Mouse (Mus musculus) C2C12 (cell line): Measurements from ENCODE around the gene Kcnh1. TPM values are rescaled to one million over a fixed set of nuclear protein-coding genes. Genes with fewer than 3 reads are reported as not detected.

Experiments used
- H3K27me3 ChIP-seq: one replicate; pipeline ENCODE4 v1.6.1; 2011; ENCODE audit not compliant: control insufficient read depth, insufficient read depth, insufficient read length
- H3K36me3 ChIP-seq: one replicate; pipeline ENCODE4 v1.6.1; 2011; ENCODE audit not compliant: control insufficient read depth, insufficient read depth
- H3K4me3 ChIP-seq: one replicate; pipeline ENCODE4 v1.5.1; 2011; ENCODE audit warnings: mild to moderate bottlenecking, control low read depth; ENCODE audit not compliant: poor library complexity, insufficient read depth, severe bottlenecking
- H3K79me2 ChIP-seq: one replicate; pipeline ENCODE4 v1.6.1; 2011; ENCODE audit not compliant: control insufficient read depth, insufficient read depth
- H3K79me3 ChIP-seq: one replicate; pipeline ENCODE4 v1.6.1; 2011; ENCODE audit warnings: low read depth, control low read depth
- H3ac ChIP-seq: one replicate; pipeline ENCODE3; 2011; ENCODE audit warnings: low read depth; ENCODE audit not compliant: control insufficient read depth, insufficient read length
- CEBPB ChIP-seq: IDR thresholded peaks from one replicate; pipeline ENCODE4 v1.6.1; 2011; ENCODE audit warnings: low read depth, mild to moderate bottlenecking, control low read depth, moderate library complexity
- CTCF ChIP-seq: IDR thresholded peaks from one replicate; pipeline ENCODE4 v1.5.1; 2011; ENCODE audit not compliant: control insufficient read depth, insufficient read depth, insufficient read length
- FOSL1 ChIP-seq: IDR thresholded peaks from one replicate; pipeline ENCODE4 v1.8.0; 2011; ENCODE audit warnings: mild to moderate bottlenecking, low read length; ENCODE audit not compliant: poor library complexity, insufficient read depth, severe bottlenecking
- MAX ChIP-seq: IDR thresholded peaks from one replicate; pipeline ENCODE4 v1.6.1; 2011; ENCODE audit warnings: mild to moderate bottlenecking, control low read depth
- MYOD1 ChIP-seq: IDR thresholded peaks from one replicate; pipeline ENCODE4 v1.6.1; 2011; ENCODE audit warnings: low read depth; ENCODE audit not compliant: control insufficient read depth, insufficient read length
- MYOG ChIP-seq: IDR thresholded peaks from one replicate; pipeline ENCODE4 v1.6.1; 2011; ENCODE audit not compliant: control insufficient read depth, insufficient read length; ENCODE audit errors: extremely low read depth
- USF1 ChIP-seq: IDR thresholded peaks from one replicate; pipeline ENCODE4 v1.6.1; 2011; ENCODE audit warnings: low read depth, mild to moderate bottlenecking, control low read depth, moderate library complexity
- polyA plus RNA-seq: library from polyadenylated mRNA; unstranded; fragments of >200 nt; fragmentation: generic; extraction: Trizol; gene quantifications from one replicate; pipeline ENCODE4 v1.2.1, GENCODE M21; 2012; ENCODE audit warnings: missing spikeins

Kcnh1 gene
- polyA plus RNA-seq, 1 experiment, result 0.04 TPM

DNA sequence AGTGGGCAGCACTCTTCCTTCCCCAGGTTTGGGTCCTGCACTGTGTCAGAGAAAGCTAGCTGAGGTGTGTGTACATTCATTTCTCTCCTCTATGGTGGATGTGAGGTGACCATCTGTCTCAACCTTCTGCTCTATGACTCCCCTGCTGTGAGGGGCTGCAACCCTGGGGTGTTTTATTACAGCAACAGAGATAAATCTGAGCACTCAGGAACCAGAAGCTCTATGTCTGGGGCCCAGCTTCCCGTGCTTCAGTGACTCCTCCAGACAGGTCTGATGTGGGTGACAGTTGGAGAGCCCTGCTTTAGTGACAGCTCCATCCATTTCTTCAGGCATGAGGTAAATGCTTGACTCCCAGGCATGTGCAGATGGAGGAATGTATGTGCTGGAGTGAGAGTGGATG lies 12.4 kb downstream of the Kcnh1 start:
- no peak overlapping the region for H3ac ChIP-seq

DNA sequence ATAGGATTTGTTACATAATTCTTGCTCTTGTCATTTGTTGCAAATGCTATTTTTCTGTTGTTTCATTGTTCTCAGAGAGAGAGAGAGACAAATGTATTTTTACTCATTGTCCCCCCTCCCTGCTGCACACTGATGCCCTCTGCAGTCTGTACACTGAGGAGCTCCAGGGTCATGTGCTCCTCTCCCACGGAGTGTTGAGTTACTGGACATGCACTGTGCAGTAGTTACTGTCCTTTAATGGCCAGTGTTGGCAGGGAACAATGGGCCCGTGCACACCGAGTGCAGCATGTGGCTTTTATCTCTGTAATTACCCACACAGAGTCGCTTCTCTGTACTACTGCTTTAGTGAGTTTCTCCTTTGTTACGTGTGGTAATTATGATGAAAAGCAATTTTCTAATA lies 17.4 kb downstream of the Kcnh1 start:
- H3K4me3 ChIP-seq, result no peak overlapping the region
- TF ChIP-seq MYOD1 (no peak), CTCF (no peak), FOSL1 (no peak), CEBPB (no peak), USF1 (no peak), MAX (no peak), MYOG (no peak)
- no peaks in the 10 kb centered on the region for H3K79me2 ChIP-seq
- no peak overlapping the region for H3ac ChIP-seq
- H3K27me3 ChIP-seq, result no peaks in the 10 kb centered on the region
- no peaks in the 10 kb centered on the region for H3K79me3 ChIP-seq
- H3K36me3 ChIP-seq, result no peaks in the 10 kb centered on the region

More for the DNA sequence above, 12.4 kb downstream of the Kcnh1 start:
- Histone ChIP-seq H3K79me2 (no peaks in the 10 kb centered on the region), H3K36me3 (no peaks in the 10 kb centered on the region), H3K4me3 (no peak overlapping the region), H3K79me3 (no peaks in the 10 kb centered on the region), H3K27me3 (peaks cover 6% of the 10 kb centered on the region)
- TF ChIP-seq MYOD1 (no peak), USF1 (no peak), CEBPB (no peak), CTCF (no peak), MAX (no peak), MYOG (no peak), FOSL1 (no peak)

- no peak overlapping the region for H3K4me3 ChIP-seq
- H3ac ChIP-seq, result no peak overlapping the region
- no peaks in the 10 kb centered on the region for H3K36me3 ChIP-seq
- no peaks in the 10 kb centered on the region for H3K27me3 ChIP-seq
- TF ChIP-seq FOSL1, result no peak
- no peak for TF ChIP-seq MAX
- no peak for TF ChIP-seq MYOD1
- TF ChIP-seq CTCF, result no peak
- no peak for TF ChIP-seq CEBPB
- TF ChIP-seq USF1, result no peak
- TF ChIP-seq MYOG, result no peak
- H3K79me2 ChIP-seq, result no peaks in the 10 kb centered on the region
- no peaks in the 10 kb centered on the region for H3K79me3 ChIP-seq
These were observed 21.9 kb downstream of the Kcnh1 start for GRCm38 (mm10) chr1:192212448-192212847.

DNA sequence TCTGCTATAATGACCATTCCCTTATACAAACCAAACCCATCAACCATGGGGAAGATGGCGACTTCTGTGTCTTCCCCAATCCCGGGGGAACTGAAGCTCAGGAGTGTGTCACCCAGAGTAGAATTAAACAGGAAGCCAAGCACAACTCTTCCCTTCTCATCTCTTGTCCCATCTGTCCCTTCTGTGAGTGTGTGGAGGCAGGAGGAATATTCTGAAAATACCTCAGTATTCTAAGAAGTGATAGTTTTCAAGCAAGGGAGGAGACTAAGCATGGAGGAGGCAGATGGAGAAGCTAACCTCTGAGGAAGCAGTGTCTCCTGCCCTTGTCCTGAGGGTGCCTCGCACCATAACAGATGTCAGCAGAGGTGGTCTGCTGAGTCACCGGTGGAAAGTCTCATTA lies 24.1 kb downstream of the Kcnh1 start:
- TF ChIP-seq CTCF (no peak), MYOD1 (no peak), CEBPB (no peak), MYOG (no peak), USF1 (no peak), MAX (no peak), FOSL1 (no peak)
- no peaks in the 10 kb centered on the region for H3K79me2 ChIP-seq
- no peak overlapping the region for H3K4me3 ChIP-seq
- no peaks in the 10 kb centered on the region for H3K36me3 ChIP-seq
- no peaks in the 10 kb centered on the region for H3K27me3 ChIP-seq
- H3K79me3 ChIP-seq, result no peaks in the 10 kb centered on the region
- no peak overlapping the region for H3ac ChIP-seq

- Histone ChIP-seq H3ac (no peak overlapping the region), H3K79me3 (no peaks in the 10 kb centered on the region), H3K79me2 (no peaks in the 10 kb centered on the region), H3K27me3 (no peaks in the 10 kb centered on the region), H3K36me3 (no peaks in the 10 kb centered on the region), H3K4me3 (no peak overlapping the region)
- TF ChIP-seq MYOD1, result no peak
- TF ChIP-seq MYOG, result no peak
- no peak for TF ChIP-seq CTCF
- TF ChIP-seq CEBPB, result no peak
- no peak for TF ChIP-seq USF1
- no peak for TF ChIP-seq FOSL1
- no peak for TF ChIP-seq MAX
These were observed 29.6 kb downstream of the Kcnh1 start for GRCm38 (mm10) chr1:192220156-192220555.

DNA sequence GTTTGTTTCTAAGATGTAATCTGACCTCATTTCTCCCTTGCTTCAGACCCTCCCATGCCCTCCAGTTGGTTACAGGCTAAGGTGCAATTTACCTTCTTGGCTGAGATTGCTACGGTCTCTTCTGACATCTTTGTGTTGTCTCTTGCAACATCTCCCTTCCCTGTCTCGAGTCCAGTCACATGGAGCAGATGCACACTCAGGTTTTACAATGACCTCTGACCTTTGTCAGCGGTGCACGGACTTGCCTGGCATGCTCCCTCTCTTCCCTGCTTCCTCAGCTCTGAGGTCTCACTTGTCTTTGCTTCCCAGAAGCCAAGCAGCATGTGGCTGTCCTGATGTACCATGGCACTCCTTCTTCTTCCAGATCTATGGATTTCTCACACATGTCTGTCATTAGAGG lies 33.6 kb downstream of the Kcnh1 start:
- no peak for TF ChIP-seq CTCF
- TF ChIP-seq CEBPB, result no peak
- no peak for TF ChIP-seq USF1
- TF ChIP-seq MYOD1, result no peak
- TF ChIP-seq FOSL1, result no peak
- no peak for TF ChIP-seq MAX
- TF ChIP-seq MYOG, result no peak
- H3K79me2 ChIP-seq, result no peaks in the 10 kb centered on the region

More for the DNA sequence above, 33.6 kb downstream of the Kcnh1 start:
- Histone ChIP-seq H3K36me3 (no peaks in the 10 kb centered on the region), H3K79me3 (no peaks in the 10 kb centered on the region), H3K27me3 (no peaks in the 10 kb centered on the region), H3K4me3 (no peak overlapping the region), H3ac (no peak overlapping the region)
